Mouse (Mus musculus): ENCODE measurements at regions not wholly inside any gene's neighbourhood (a gene's known extent, or its start where the extent isn't known, plus 50 kb on each side); places are given as distances from the start of the nearest gene placed in this dataset.

DNA sequence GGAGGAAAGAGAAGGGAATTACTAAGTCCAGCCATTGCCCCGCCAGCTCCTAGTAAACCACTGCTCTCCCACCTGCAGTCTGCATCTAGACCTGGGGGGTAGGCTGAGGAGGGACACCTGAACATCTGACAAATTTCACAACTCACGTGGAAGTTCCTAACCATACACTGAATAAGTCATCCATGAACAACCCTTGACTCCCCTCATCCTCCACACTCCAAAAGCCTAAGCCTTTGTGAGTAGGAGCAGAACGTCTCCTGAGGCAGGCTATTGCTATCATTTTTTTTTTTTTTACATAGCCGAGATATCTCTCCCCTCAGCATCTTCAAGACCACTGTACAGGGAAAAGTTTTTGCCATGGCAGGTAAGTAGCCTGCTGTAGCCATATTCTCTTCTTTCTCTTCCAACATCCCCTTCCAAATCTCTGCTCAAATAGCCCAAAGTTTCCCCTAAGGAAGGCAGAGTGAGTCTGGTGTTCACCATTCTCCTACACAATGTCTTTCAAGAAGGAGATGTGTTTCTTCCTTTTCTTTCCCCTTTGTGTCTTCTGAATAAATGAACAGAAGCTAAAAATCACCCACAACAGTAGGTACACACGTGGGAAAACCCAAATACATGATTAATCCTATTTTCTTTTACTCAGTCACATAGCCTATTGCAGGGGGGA is 109.7 kb downstream of the A730009L09Rik start:
- TF ChIP-seq POLR2A (IDR thresholded peaks at IDR 0.05; ENCODE audit: borderline replicate concordance, low read depth, low read length) (no peak), CTCF (IDR thresholded peaks at IDR 0.05; ENCODE audit: low read depth, low read length) (no peak)
